Mouse (Mus musculus) monocyte, adult 5-6 weeks (primary cell): ENCODE results near the gene Cyba. TPM values are rescaled to one million over a fixed set of nuclear protein-coding genes. Genes with fewer than 3 reads are reported as not detected.

Source experiments
- ATAC-seq: fragments of 153-309, 156-312 bp; replicated peaks from 2 replicates; pipeline ENCODE4 v1.8.0; 2017; ENCODE audit warnings: mild to moderate bottlenecking; ENCODE audit not compliant: low TSS enrichment, insufficient number of reproducible peaks, severe bottlenecking, poor library complexity, low FRiP score
- total RNA-seq: library from RNA; stranded (forward); fragments of 200-1000, 200-491, 200-594 nt; gene quantifications from 3 replicates; pipeline ENCODE4 v1.2.3, GENCODE M21; 2017

The Cyba gene
- total RNA-seq: 340 to 389 TPM (median 367 TPM) in 3 replicates

- peak; percentile 36 for ATAC-seq
Observed at GRCm38 (mm10) chr8:122432443-122433268, at the start of gene Cyba. Gene Cyba (minus strand): TSS chr8:122432930.

GRCm38 (mm10) chr8:122482448-122482847, 49.7 kb upstream of the Cyba start:
- no peak for ATAC-seq

- peak; percentile 20 for ATAC-seq
Observed at GRCm38 (mm10) chr8:122475580-122476320, 43.0 kb upstream of the Cyba start, which contains the start of the genes Rnf166 and Ctu2. Gene Rnf166 (minus strand): TSS chr8:122476064. Gene Ctu2 (plus strand): TSS chr8:122476143.

- no peak for ATAC-seq
Observed at GRCm38 (mm10) chr8:122474951-122475560, 42.3 kb upstream of the Cyba start.

GRCm38 (mm10) chr8:122473911-122474421, 41.2 kb upstream of the Cyba start:
- ATAC-seq: peak; percentile 75

GRCm38 (mm10) chr8:122470691-122471090, 38.0 kb upstream of the Cyba start:
- ATAC-seq: no peak

GRCm38 (mm10) chr8:122469965-122470364, 37.2 kb upstream of the Cyba start:
- no peak for ATAC-seq

- no peak for ATAC-seq
Observed at GRCm38 (mm10) chr8:122469407-122469806, 36.7 kb upstream of the Cyba start.

- ATAC-seq: no peak
Observed at GRCm38 (mm10) chr8:122467816-122468215, 35.1 kb upstream of the Cyba start.

GRCm38 (mm10) chr8:122464985-122465384, 32.3 kb upstream of the Cyba start:
- no peak for ATAC-seq

- ATAC-seq: peak; percentile 40; the same call in 1 of the 2 replicates
Observed at GRCm38 (mm10) chr8:122463651-122464640, 31.2 kb upstream of the Cyba start.

- ATAC-seq: no peak
Observed at GRCm38 (mm10) chr8:122462510-122462909, 29.8 kb upstream of the Cyba start.

GRCm38 (mm10) chr8:122461473-122462148, 28.9 kb upstream of the Cyba start:
- no peak for ATAC-seq

GRCm38 (mm10) chr8:122460524-122461472, 28.1 kb upstream of the Cyba start, which contains the start of gene Snai3:
Gene Snai3 (minus strand): TSS chr8:122460733.
- no peak for ATAC-seq

- ATAC-seq: no peak
Observed at GRCm38 (mm10) chr8:122459990-122460389, 27.3 kb upstream of the Cyba start.

GRCm38 (mm10) chr8:122459218-122459900, 26.6 kb upstream of the Cyba start:
- ATAC-seq: no peak
